Mouse (Mus musculus) myocyte (in vitro differentiated cells): ENCODE measurements around the gene Ankrd55. TPM values are rescaled to one million over a fixed set of nuclear protein-coding genes. Genes with fewer than 3 reads are reported as not detected.

Source experiments
- H3K27me3 ChIP-seq: one replicate; pipeline ENCODE4 v1.6.1; 2011; ENCODE audit not compliant: control insufficient read depth, insufficient read depth, insufficient read length
- H3K36me3 ChIP-seq: one replicate; pipeline ENCODE4 v1.6.1; 2011; ENCODE audit not compliant: control insufficient read depth, insufficient read depth
- H3K4me2 ChIP-seq: one replicate; pipeline ENCODE4 v1.6.1; 2011; ENCODE audit warnings: low read depth, control low read depth
- H3K4me3 ChIP-seq: one replicate; pipeline ENCODE4 v1.5.1; 2011; ENCODE audit warnings: mild to moderate bottlenecking, control low read depth, moderate library complexity
- H3K79me2 ChIP-seq: one replicate; pipeline ENCODE4 v1.6.1; 2011; ENCODE audit not compliant: control insufficient read depth, insufficient read depth
- H3ac ChIP-seq: one replicate; pipeline ENCODE4 v1.6.1; 2011; ENCODE audit not compliant: control insufficient read depth, insufficient read length
- CEBPB ChIP-seq: IDR thresholded peaks from 2 replicates; pipeline ENCODE4 v1.6.1; 2011; ENCODE audit warnings: mild to moderate bottlenecking, moderate library complexity; ENCODE audit not compliant: poor library complexity, insufficient read depth, severe bottlenecking
- E2F4 ChIP-seq: IDR thresholded peaks from one replicate; pipeline ENCODE4 v1.6.1; 2011; ENCODE audit warnings: mild to moderate bottlenecking, control low read depth, moderate library complexity; ENCODE audit not compliant: insufficient read depth
- MAX ChIP-seq: IDR thresholded peaks from one replicate; pipeline ENCODE4 v1.6.1; 2011; ENCODE audit warnings: low read depth, mild to moderate bottlenecking, control low read depth
- MYOD1 ChIP-seq, 3 experiments: IDR thresholded peaks; one replicate each; pipeline ENCODE4 v1.6.1; 2011; ENCODE audit warnings: control low read depth in 2 of 3, low read depth in 2 of 3, mild to moderate bottlenecking in 2 of 3, moderate library complexity in 1 of 3; ENCODE audit not compliant: insufficient read length in 2 of 3, control insufficient read depth in 1 of 3
- MYOG ChIP-seq, 3 experiments: IDR thresholded peaks; one replicate each; pipeline ENCODE4 v1.6.1; 2011; ENCODE audit warnings: control low read depth in 2 of 3, low read depth in 2 of 3, mild to moderate bottlenecking in 2 of 3; ENCODE audit not compliant: insufficient read length in 2 of 3, control insufficient read depth in 1 of 3, insufficient read depth in 1 of 3
- POLR2A ChIP-seq: IDR thresholded peaks from one replicate; pipeline ENCODE4 v1.6.1; 2011; ENCODE audit warnings: low read depth, mild to moderate bottlenecking, control low read depth, moderate library complexity; ENCODE audit not compliant: insufficient read length
- POLR2AphosphoS2 ChIP-seq: IDR thresholded peaks from one replicate; pipeline ENCODE4 v1.6.1; 2011; ENCODE audit warnings: low read depth, control low read depth; ENCODE audit not compliant: insufficient read length
- REST ChIP-seq: IDR thresholded peaks from one replicate; pipeline ENCODE4 v1.6.1; 2011; ENCODE audit warnings: mild to moderate bottlenecking, control low read depth, moderate library complexity; ENCODE audit not compliant: insufficient read depth, insufficient read length
- SRF ChIP-seq: IDR thresholded peaks from one replicate; pipeline ENCODE4 v1.6.1; 2011; ENCODE audit warnings: low read depth; ENCODE audit not compliant: control insufficient read depth, insufficient read length
- TCF12 ChIP-seq: IDR thresholded peaks from one replicate; pipeline ENCODE4 v1.6.1; 2011; ENCODE audit warnings: mild to moderate bottlenecking, control low read depth; ENCODE audit not compliant: poor library complexity, insufficient read depth, severe bottlenecking
- TCF3 ChIP-seq: IDR thresholded peaks from one replicate; pipeline ENCODE4 v1.6.1; 2011; ENCODE audit warnings: low read depth, control low read depth; ENCODE audit not compliant: insufficient read length
- USF1 ChIP-seq: IDR thresholded peaks from one replicate; pipeline ENCODE4 v1.6.1; 2011; ENCODE audit warnings: low read depth, mild to moderate bottlenecking, control low read depth, moderate library complexity
- polyA plus RNA-seq: library from polyadenylated mRNA; unstranded; fragments of >200 nt; fragmentation: generic; extraction: Trizol; gene quantifications from one replicate; pipeline ENCODE4 v1.2.1, GENCODE M21; 2012; ENCODE audit warnings: missing spikeins

Gene Ankrd55
- polyA plus RNA-seq, 1 experiment = 0.59 TPM

- no peak overlapping the region for H3K4me2 ChIP-seq
- no peaks in the 10 kb centered on the region for H3K79me2 ChIP-seq
- no peaks in the 10 kb centered on the region for H3K27me3 ChIP-seq
- TF ChIP-seq E2F4 (no peak), USF1 (no peak), SRF (no peak), TCF12 (no peak), POLR2A (no peak), MAX (no peak), POLR2AphosphoS2 (no peak), REST (no peak), MYOG (IDR thresholded peaks at IDR 0.05; ENCODE audit: control insufficient read depth in 1 of 3, insufficient read depth in 1 of 3, insufficient read length in 2 of 3, low read depth in 2 of 3) (no peak), MYOD1 (IDR thresholded peaks at IDR 0.05; ENCODE audit: control insufficient read depth in 1 of 3, insufficient read length in 2 of 3, low read depth in 2 of 3) (no peak), CEBPB (no peak), TCF3 (no peak)
- H3K4me3 ChIP-seq = no peak overlapping the region
- H3K36me3 ChIP-seq = no peaks in the 10 kb centered on the region
- no peak overlapping the region for H3ac ChIP-seq
Observed at GRCm38 (mm10) chr13:112388176-112388575, 99.9 kb downstream of the Ankrd55 start.

DNA sequence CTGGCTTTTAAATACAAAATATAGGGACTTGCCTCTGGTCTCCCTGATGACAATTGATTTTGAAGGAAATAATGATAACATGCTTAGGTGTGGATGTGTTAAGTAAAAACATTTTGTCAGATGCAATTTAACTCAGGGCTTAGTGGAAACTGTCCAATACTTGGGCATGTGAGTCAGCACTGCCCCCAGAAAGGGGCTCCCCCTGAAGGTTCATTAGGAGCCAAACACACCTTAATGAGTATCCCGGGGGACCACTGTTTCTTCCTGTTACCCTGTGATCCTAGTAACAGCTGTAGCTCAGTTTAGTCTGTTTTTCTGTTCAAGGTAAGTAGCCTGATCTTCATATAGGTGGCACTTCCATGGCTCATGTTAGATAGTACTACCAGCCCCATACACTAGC, 102.0 kb downstream of the Ankrd55 start:
- H3ac ChIP-seq = no peak overlapping the region
- H3K79me2 ChIP-seq = no peaks in the 10 kb centered on the region
- H3K4me2 ChIP-seq = no peak overlapping the region
- no peaks in the 10 kb centered on the region for H3K36me3 ChIP-seq
- no peak for TF ChIP-seq TCF12
- no peak overlapping the region for H3K4me3 ChIP-seq
- no peaks in the 10 kb centered on the region for H3K27me3 ChIP-seq

- Histone ChIP-seq H3K27me3 (no peaks in the 10 kb centered on the region), H3K79me2 (no peaks in the 10 kb centered on the region), H3ac (no peak overlapping the region), H3K4me2 (no peak overlapping the region), H3K4me3 (no peak overlapping the region), H3K36me3 (no peaks in the 10 kb centered on the region)
- TF ChIP-seq SRF (no peak), MAX (no peak), CEBPB (no peak), POLR2A (no peak), TCF12 (no peak), REST (no peak), E2F4 (no peak), POLR2AphosphoS2 (no peak), TCF3 (no peak), MYOD1 (IDR thresholded peaks at IDR 0.05; ENCODE audit: control insufficient read depth in 1 of 3, insufficient read length in 2 of 3, low read depth in 2 of 3) (no peak), MYOG (IDR thresholded peaks at IDR 0.05; ENCODE audit: control insufficient read depth in 1 of 3, insufficient read depth in 1 of 3, insufficient read length in 2 of 3, low read depth in 2 of 3) (no peak), USF1 (no peak)
Observed at GRCm38 (mm10) chr13:112391354-112391753, 103.1 kb downstream of the Ankrd55 start.

DNA sequence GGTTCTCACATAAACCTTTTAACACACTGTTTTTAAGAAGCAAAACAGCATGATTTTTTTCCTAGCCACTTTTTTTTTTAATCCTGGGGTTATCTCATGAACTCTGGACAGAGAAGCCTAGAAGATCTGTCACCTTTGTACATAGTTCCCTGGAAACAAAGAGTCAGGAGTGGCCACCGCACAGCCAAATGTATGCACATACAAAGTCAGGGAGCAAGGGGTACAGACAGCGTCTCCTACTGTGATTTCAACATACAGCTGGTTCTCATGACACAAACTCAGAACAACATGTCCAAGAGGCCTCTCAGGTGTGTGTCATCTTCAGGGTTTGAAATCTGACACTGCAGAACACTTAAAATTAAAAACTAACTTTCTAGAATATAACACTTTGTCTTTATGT, 105.1 kb downstream of the Ankrd55 start:
- Histone ChIP-seq H3ac (no peak overlapping the region), H3K4me2 (no peak overlapping the region), H3K27me3 (no peaks in the 10 kb centered on the region), H3K36me3 (no peaks in the 10 kb centered on the region), H3K79me2 (no peaks in the 10 kb centered on the region), H3K4me3 (no peak overlapping the region)
- TF ChIP-seq MYOG (IDR thresholded peaks at IDR 0.05; ENCODE audit: control insufficient read depth in 1 of 3, insufficient read depth in 1 of 3, insufficient read length in 2 of 3, low read depth in 2 of 3) = no peak
- no peak for TF ChIP-seq POLR2A
- no peak for TF ChIP-seq SRF
- TF ChIP-seq CEBPB = no peak
- no peak for TF ChIP-seq TCF3
- no peak for TF ChIP-seq USF1
- no peak for TF ChIP-seq TCF12
- no peak for TF ChIP-seq E2F4
- TF ChIP-seq MYOD1 (IDR thresholded peaks at IDR 0.05; ENCODE audit: control insufficient read depth in 1 of 3, insufficient read length in 2 of 3, low read depth in 2 of 3) = no peak
- no peak for TF ChIP-seq POLR2AphosphoS2
- TF ChIP-seq REST = no peak
- TF ChIP-seq MAX = no peak

- H3ac ChIP-seq = no peak overlapping the region
- no peaks in the 10 kb centered on the region for H3K79me2 ChIP-seq
- no peaks in the 10 kb centered on the region for H3K36me3 ChIP-seq
- no peak overlapping the region for H3K4me3 ChIP-seq
- H3K4me2 ChIP-seq = no peak overlapping the region
- TF ChIP-seq TCF12 = no peak
- no peak for TF ChIP-seq POLR2AphosphoS2
- no peak for TF ChIP-seq MAX
- TF ChIP-seq MYOD1 (IDR thresholded peaks at IDR 0.05; ENCODE audit: control insufficient read depth in 1 of 3, insufficient read length in 2 of 3, low read depth in 2 of 3) = no peak
- no peak for TF ChIP-seq TCF3
- no peak for TF ChIP-seq REST
- no peak for TF ChIP-seq MYOG (IDR thresholded peaks at IDR 0.05; ENCODE audit: control insufficient read depth in 1 of 3, insufficient read depth in 1 of 3, insufficient read length in 2 of 3, low read depth in 2 of 3)
- H3K27me3 ChIP-seq = no peaks in the 10 kb centered on the region
Observed at GRCm38 (mm10) chr13:112394271-112394670, 106.0 kb downstream of the Ankrd55 start.
